Mouse (Mus musculus) stomach, embryonic 16.5 days (tissue): ENCODE measurements at regions not wholly inside any gene's neighbourhood (a gene's known extent, or its start where the extent isn't known, plus 50 kb on each side); places are given as distances from the start of the nearest gene placed in this dataset.

Source experiments
- ATAC-seq: fragments of 200-750 bp; cut with Nextera tagmentation; 2 replicates; pipeline ENCODE4 v1.8.0; 2017; ENCODE audit warnings: moderate number of reproducible peaks, moderate TSS enrichment; ENCODE audit not compliant: insufficient read depth, low FRiP score
- H3K27ac ChIP-seq: fragments of 300-500 bp; sonication (generic); 2 replicates; pipeline ENCODE4 v1.5.1; 2014; ENCODE audit warnings: low read length
- H3K27me3 ChIP-seq: fragments of 300-500 bp; sonication (generic); 2 replicates; pipeline ENCODE4 v1.6.1; 2014; ENCODE audit warnings: low read length, control low read depth, mixed read lengths; ENCODE audit not compliant: control insufficient read depth, insufficient read depth
- H3K36me3 ChIP-seq: fragments of 300-500 bp; sonication (generic); 2 replicates; pipeline ENCODE4 v1.6.1; 2014; ENCODE audit warnings: low read length; ENCODE audit not compliant: control insufficient read depth, insufficient read depth
- H3K4me1 ChIP-seq: fragments of 300-500 bp; sonication (generic); 2 replicates; pipeline ENCODE4 v1.6.1; 2014; ENCODE audit warnings: low read length, control low read depth, mixed read lengths; ENCODE audit not compliant: control insufficient read depth, insufficient read depth
- H3K4me2 ChIP-seq: fragments of 300-500 bp; sonication (generic); 2 replicates; pipeline ENCODE4 v1.6.1; 2014; ENCODE audit warnings: low read depth, low read length, mixed read lengths
- H3K4me3 ChIP-seq: fragments of 300-500 bp; sonication (generic); replicated peaks from 2 replicates; pipeline ENCODE4 v1.5.1; 2014; ENCODE audit warnings: mild to moderate bottlenecking, low read length
- H3K9ac ChIP-seq: fragments of 300-500 bp; sonication (generic); 2 replicates; pipeline ENCODE4 v1.6.1; 2014; ENCODE audit warnings: low read length
- H3K9me3 ChIP-seq: fragments of 300-500 bp; sonication (generic); replicated peaks from 2 replicates; pipeline ENCODE4 v1.6.1; 2016; ENCODE audit warnings: low read length, control low read depth; ENCODE audit not compliant: control insufficient read depth
- WGBS: fragments of 180-500 bp; shearing (Covaris S2); extraction: QIAGEN DNeasy Blood & Tissue Kit; methylation state at CpG from one replicate; pipeline ENCODE4 v1.1.7; 2014; 5-methylcytosine and 5-hydroxymethylcytosine counted together

GRCm38 (mm10) chr4:12501086-12501485, 329.3 kb upstream of the Fam92a start:
- no peak for ATAC-seq
- Histone ChIP-seq H3K9me3 (no peaks in the 10 kb centered on the region), H3K4me2 (no peak overlapping the region), H3K27me3 (no peaks in the 10 kb centered on the region), H3K36me3 (no peaks in the 10 kb centered on the region), H3K4me3 (no peak overlapping the region), H3K4me1 (no peaks in the 10 kb centered on the region), H3K9ac (no peak overlapping the region), H3K27ac (no peak overlapping the region)
- 85% methylated on average over 8 of the region's 8 CpGs for WGBS

GRCm38 (mm10) chr4:12498426-12498825, 326.6 kb upstream of the Fam92a start:
- H3K36me3 ChIP-seq, result no peaks in the 10 kb centered on the region
- ATAC-seq, result no peak
- no peaks in the 10 kb centered on the region for H3K27me3 ChIP-seq
- no peak overlapping the region for H3K4me3 ChIP-seq
- H3K27ac ChIP-seq, result no peak overlapping the region
- no peaks in the 10 kb centered on the region for H3K4me1 ChIP-seq
- H3K9me3 ChIP-seq, result no peaks in the 10 kb centered on the region
- H3K9ac ChIP-seq, result no peak overlapping the region
- H3K4me2 ChIP-seq, result no peak overlapping the region
- 41% methylated on average over 4 of the region's 4 CpGs for WGBS

GRCm38 (mm10) chr4:12492468-12492867, 320.7 kb upstream of the Fam92a start:
- ATAC-seq, result no peak
- Histone ChIP-seq H3K4me1 (no peaks in the 10 kb centered on the region), H3K9me3 (no peaks in the 10 kb centered on the region), H3K4me3 (no peak overlapping the region), H3K27ac (no peak overlapping the region), H3K27me3 (no peaks in the 10 kb centered on the region), H3K4me2 (no peak overlapping the region), H3K36me3 (no peaks in the 10 kb centered on the region), H3K9ac (no peak overlapping the region)
- 74% methylated on average over 2 of the region's 2 CpGs for WGBS

- H3K9ac ChIP-seq, result no peak overlapping the region
- H3K9me3 ChIP-seq, result no peaks in the 10 kb centered on the region
- H3K36me3 ChIP-seq, result no peaks in the 10 kb centered on the region
- ATAC-seq, result no peak
- H3K4me1 ChIP-seq, result no peaks in the 10 kb centered on the region
- H3K27ac ChIP-seq, result no peak overlapping the region
- H3K4me3 ChIP-seq, result no peak overlapping the region
- H3K4me2 ChIP-seq, result no peak overlapping the region
- no peaks in the 10 kb centered on the region for H3K27me3 ChIP-seq
- 73% methylated on average over 6 of the region's 6 CpGs for WGBS
These were observed 319.5 kb upstream of the Fam92a start for GRCm38 (mm10) chr4:12491306-12491705.

- no peaks in the 10 kb centered on the region for H3K9me3 ChIP-seq
- H3K4me2 ChIP-seq, result no peak overlapping the region
- no peak overlapping the region for H3K4me3 ChIP-seq
- H3K9ac ChIP-seq, result no peak overlapping the region
- no peak overlapping the region for H3K27ac ChIP-seq
- H3K27me3 ChIP-seq, result no peaks in the 10 kb centered on the region
- WGBS, result 41% methylated on average over 3 of the region's 3 CpGs
- no peaks in the 10 kb centered on the region for H3K36me3 ChIP-seq
- no peak for ATAC-seq
- H3K4me1 ChIP-seq, result no peaks in the 10 kb centered on the region
These were observed 318.3 kb upstream of the Fam92a start for GRCm38 (mm10) chr4:12490066-12490465.

- Histone ChIP-seq H3K9me3 (no peaks in the 10 kb centered on the region), H3K4me1 (no peaks in the 10 kb centered on the region), H3K27me3 (no peaks in the 10 kb centered on the region), H3K9ac (no peak overlapping the region), H3K4me2 (no peak overlapping the region), H3K4me3 (no peak overlapping the region), H3K36me3 (no peaks in the 10 kb centered on the region), H3K27ac (no peak overlapping the region)
- 65% methylated on average over 6 of the region's 6 CpGs for WGBS
- no peak for ATAC-seq
These were observed 317.5 kb upstream of the Fam92a start for GRCm38 (mm10) chr4:12489358-12489757.

- H3K36me3 ChIP-seq, result no peaks in the 10 kb centered on the region
- no peak for ATAC-seq
- H3K27me3 ChIP-seq, result no peaks in the 10 kb centered on the region
- H3K4me1 ChIP-seq, result no peaks in the 10 kb centered on the region
- WGBS, result 74% methylated on average over 4 of the region's 4 CpGs
- no peak overlapping the region for H3K4me3 ChIP-seq
- no peak overlapping the region for H3K27ac ChIP-seq
- no peaks in the 10 kb centered on the region for H3K9me3 ChIP-seq
- no peak overlapping the region for H3K4me2 ChIP-seq
- H3K9ac ChIP-seq, result no peak overlapping the region
These were observed 309.7 kb upstream of the Fam92a start for GRCm38 (mm10) chr4:12481481-12481880.

- H3K27me3 ChIP-seq, result no peaks in the 10 kb centered on the region
- no peaks in the 10 kb centered on the region for H3K9me3 ChIP-seq
- 77% methylated on average over 7 of the region's 7 CpGs for WGBS
- H3K9ac ChIP-seq, result no peak overlapping the region
- no peak overlapping the region for H3K27ac ChIP-seq
- no peak overlapping the region for H3K4me3 ChIP-seq
- no peak for ATAC-seq
- no peak overlapping the region for H3K4me2 ChIP-seq
- no peaks in the 10 kb centered on the region for H3K4me1 ChIP-seq
- no peaks in the 10 kb centered on the region for H3K36me3 ChIP-seq
These were observed 304.9 kb upstream of the Fam92a start for GRCm38 (mm10) chr4:12476717-12477116.

GRCm38 (mm10) chr4:12474981-12475568, 303.3 kb upstream of the Fam92a start:
- Histone ChIP-seq H3K27me3 (no peaks in the 10 kb centered on the region), H3K4me1 (no peaks in the 10 kb centered on the region), H3K9ac (no peak overlapping the region), H3K27ac (no peak overlapping the region), H3K9me3 (no peaks in the 10 kb centered on the region), H3K4me2 (no peak overlapping the region), H3K36me3 (no peaks in the 10 kb centered on the region), H3K4me3 (no peak overlapping the region)
- ATAC-seq, result no peak
- whole genome bisulfite sequencing, result 56% methylated on average over 4 of the region's 4 CpGs

- no peak for ATAC-seq
- Histone ChIP-seq H3K27ac (no peak overlapping the region), H3K9me3 (no peaks in the 10 kb centered on the region), H3K9ac (no peak overlapping the region), H3K4me1 (no peaks in the 10 kb centered on the region), H3K27me3 (no peaks in the 10 kb centered on the region), H3K4me2 (no peak overlapping the region), H3K36me3 (no peaks in the 10 kb centered on the region), H3K4me3 (no peak overlapping the region)
- WGBS, result 27% methylated on average over 1 of the region's 1 CpGs
These were observed 302.6 kb upstream of the Fam92a start for GRCm38 (mm10) chr4:12474421-12474820.
